Mouse (Mus musculus) brain, embryonic 18.5 days (tissue): ENCODE measurements at regions not wholly inside any gene's neighbourhood (a gene's known extent, or its start where the extent isn't known, plus 50 kb on each side); places are given as distances from the start of the nearest gene placed in this dataset.

Experiments
- DNase-seq: peaks from one replicate; pipeline ENCODE4 v3.0.0-alpha.2; 2012; ENCODE audit warnings: low read depth, low spot score

DNA sequence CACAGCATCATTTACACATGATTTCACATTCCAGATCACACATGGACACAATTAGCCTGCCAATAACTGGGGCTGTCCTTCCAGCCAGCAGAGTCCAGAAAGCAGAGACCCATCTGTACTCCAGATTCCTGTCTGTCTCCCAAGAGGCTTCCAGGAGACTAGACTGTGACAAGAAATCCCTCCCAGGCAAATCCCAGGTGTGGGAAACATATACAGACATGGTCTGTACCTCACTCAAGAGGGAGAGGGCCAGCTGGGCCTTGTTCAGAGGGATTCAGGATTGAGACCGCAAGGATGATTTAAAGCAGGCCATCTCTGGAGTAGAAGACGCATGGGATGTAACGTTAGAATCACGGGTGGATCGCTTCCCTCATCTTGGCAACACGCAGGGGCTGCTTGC lies 182.7 kb upstream of the Prr30 start:
- no peak for DNase-seq

DNA sequence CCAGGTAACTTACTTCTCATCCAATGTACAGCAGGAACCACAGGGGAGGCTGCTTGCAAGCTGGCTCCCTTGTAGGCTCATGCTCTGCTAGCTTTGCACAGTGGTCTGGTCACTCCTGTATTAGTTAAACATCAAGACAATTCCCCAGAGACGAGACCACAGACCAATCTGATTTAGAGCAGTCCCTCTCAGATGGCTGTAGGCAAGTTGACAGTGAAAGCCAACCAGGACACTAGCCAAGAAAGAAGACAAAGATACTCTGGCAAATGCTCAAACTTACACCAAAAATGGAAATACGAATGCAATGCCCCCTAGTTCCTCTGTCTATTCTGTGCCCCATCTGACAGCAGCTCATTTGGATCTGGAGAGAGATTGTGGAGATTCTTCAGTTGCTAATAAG lies 181.8 kb upstream of the Prr30 start:
- DNase-seq = no peak

DNA sequence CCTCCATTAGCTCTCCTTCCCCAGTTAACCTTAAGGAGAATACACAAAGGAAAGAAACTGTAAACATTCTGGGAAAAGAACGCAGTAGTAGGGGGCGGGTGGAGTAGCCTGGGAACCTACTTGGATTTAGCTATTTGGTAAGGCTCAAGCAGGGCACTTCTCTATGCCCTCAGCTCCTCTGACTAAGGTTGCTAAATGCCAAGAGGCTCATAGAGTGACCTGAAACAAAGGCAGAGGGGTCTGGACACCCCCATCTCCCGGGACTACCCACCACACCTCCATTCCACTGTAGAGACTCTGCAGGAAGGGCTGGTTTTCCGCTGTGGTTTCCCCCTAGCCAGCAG lies 179.5 kb upstream of the Prr30 start:
- DNase-seq = no peak

DNA sequence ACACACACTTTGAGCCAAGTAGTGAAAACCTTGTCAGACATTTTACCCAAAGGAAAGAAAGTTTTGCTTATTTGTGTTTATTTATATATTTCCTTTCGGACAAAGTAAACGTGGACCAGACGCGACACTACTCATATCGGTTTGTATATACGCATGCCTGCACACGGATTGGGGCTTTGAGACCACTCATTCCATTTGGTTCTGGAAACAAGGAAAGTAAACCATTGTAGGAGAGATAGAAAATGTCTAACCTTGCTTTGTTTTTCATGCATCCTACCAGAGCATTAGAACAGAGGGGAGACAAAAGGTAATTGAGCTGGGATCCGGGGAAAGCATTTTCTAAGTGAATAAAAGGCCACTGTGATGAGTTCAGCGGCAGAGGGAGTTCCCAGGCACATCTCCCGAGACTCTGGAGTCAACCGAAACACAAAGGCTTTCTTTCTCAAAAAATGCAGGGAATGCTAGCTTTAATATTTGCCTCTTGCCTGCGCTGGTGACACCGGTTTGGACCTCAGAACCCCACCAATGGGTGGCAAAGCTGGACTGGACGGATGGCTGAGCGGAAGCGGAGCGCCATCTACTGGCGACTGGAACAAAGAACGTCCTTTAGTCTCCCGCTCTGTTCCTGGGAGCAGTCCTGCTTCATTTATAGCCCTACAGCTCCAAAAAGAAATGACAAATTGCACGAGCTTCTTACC lies 179.0 kb upstream of the Prr30 start:
- DNase-seq = peak; percentile 54

DNA sequence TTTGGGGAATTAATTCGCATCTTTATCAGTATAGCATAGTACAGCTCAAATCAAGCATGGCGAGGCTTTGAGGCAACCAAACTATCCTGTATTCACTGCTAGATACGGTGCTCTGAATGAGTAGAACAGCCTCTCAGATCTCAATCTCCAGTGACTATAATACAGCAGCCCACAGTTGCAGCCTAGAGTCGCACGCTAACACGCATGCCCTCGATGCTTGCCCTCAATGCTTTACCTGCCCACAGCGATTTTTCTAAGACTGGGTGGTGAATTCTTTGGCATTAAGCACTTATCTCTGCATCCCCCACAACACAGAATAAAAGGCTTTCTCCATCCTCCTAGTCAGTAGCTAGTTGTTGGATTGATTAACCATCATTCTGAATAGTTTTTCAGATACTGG lies 178.4 kb upstream of the Prr30 start:
- no peak for DNase-seq

DNA sequence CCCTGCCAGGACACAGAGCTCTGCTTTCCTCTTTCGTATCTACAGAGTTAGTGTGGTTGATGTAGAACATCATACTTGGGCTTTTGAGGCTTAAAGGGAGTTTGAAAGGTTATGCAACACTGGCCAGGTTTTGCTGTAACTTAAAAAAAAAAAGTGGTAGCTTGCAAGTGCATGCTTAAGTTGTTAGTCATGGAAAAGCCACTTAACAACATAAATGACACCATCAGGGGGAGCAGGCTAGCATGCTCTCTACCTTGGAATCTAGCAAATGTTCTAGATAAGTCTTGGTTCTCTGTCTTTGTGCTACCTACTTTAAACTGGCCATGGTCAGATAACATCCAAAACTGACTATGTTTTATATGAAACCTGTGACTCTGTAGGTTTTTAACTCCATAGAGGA lies 176.6 kb upstream of the Prr30 start:
- DNase-seq = no peak

DNA sequence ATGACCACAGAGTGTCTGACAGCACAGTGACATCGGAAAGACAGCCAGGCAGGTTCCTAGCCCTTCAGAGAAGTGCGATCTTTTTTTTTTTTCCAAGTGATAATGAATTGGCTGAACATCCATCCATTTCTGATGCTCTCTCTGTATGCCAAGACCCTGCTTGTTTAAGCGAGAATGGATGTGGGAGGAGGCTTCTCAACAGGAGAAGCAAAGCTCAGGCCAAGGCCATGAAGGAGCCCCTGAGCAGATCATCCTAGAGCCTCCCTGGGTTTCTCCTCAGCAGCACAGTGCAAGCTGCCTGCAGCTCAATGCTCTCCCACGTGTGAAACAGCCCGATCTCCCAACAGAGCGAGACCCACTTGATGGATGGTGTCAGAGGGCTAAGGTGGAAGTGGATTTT lies 175.7 kb upstream of the Prr30 start:
- DNase-seq = no peak

DNA sequence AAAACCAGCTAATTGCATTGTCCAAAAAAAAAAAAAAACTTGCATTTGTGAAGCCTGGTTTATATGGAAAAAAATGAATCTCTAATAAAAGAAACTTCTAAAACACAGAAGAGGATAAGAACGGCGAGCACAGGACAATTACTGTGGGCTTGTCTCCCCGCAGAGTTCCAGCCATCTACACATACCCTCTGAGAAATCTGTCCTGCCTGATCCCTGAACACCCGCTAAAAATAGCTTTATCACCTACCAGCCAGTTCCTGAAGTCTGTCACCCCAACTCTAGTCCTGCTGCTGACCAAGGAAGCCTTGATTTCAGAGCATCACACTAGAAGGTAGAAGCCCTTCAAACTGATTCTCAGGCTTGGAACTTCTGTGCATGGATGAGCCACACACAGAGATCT lies 173.7 kb upstream of the Prr30 start:
- DNase-seq = no peak

DNA sequence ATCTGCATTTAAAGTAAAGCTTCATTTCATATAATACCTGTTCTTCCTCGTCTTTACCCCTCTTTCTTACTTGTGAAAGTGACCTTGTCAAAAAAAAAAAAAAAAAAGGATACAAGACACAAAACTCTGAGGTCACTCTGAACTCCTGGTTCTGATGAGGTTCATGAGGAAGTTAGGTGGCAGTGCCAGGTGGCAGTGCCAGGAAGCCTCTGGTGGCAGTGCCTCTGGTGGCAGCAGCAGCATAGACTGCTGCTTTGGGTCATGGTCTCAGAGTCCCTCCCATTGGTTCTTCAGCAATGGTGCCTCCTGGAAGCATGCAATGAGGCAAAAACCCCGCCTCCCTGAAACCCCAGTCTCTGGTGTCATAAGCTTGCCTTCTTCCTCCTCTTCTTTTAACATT lies 159.7 kb upstream of the Prr30 start:
- no peak for DNase-seq

DNA sequence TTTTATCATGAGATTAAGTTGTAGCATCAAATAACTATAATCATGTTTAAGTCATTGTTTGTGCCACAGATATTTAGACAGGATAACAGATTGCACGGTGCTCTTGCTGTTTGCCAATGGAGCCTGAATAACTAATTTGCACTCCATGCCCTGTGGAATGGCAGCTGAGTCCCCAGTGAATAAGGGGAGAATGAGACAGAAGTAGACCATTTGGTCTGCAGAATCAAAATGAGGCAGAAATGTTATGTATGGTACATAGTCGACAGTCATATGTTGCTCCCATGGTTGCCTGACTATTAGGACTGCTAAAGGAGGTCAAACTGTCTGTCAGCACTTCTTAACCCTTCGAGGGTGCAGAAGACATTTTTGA lies 152.9 kb upstream of the Prr30 start:
- no peak for DNase-seq

DNA sequence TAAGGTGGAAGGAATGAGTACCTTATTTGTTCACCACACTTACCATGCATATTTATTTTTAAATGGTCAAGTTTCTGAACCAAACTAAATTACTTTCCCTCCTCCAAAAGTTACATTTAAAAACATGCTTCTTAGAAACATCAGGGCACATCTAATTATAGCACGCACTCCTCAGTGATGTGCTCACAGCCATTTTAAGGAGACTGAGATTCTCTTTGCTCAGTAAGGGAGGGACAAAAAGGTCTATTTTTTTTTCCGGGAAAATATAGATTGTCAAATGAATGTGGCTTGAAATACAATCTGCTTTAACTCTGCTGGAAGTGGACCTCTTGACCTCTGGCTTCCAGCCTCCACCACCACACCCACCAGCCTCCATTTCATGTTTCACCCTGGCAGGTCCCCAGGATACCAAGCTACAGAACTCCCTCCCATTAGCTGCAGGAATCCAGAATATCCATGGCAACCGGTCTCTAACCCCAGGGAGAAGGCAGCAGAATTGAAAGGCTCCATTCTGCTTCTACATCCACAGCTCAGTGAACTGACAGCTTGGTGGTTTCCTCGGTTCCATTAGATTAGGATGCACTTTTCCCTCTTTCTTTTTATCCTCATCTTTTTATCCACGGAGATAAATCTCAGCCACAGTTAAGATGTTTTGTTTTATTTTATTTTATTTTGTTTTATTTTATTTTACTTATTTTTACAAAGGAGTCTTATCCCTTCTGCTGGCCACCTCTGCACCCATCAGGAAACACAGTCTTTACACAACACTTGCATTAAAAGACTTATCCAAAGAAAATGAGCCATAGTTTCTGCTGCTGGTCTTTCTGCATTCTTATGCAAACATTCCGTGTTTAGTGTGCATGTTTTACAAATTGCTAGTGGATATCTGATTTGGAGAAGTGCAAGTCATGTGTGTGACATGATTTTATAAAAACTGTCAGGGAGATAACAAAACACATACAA lies 152.2 kb upstream of the Prr30 start:
- peak; percentile 69 for DNase-seq

DNA sequence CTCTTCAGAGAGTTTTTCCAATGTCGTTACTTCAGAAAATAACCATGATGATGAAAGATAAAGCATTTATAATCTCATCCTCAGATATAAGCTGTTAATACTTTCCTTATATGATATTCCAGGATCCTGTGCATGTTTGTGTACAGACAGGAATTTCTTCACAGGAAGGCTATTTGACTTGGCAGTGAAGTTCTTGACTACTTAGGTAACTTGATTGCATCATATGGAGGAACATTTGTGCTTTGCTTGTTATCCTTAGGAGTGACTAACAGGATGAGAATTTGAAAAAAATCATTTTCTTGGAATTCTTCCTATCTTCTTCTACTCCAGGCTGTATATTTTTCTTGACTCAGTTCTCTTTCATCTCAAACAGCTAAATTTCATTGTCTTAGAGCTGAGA lies 140.2 kb upstream of the Prr30 start:
- DNase-seq = no peak

DNA sequence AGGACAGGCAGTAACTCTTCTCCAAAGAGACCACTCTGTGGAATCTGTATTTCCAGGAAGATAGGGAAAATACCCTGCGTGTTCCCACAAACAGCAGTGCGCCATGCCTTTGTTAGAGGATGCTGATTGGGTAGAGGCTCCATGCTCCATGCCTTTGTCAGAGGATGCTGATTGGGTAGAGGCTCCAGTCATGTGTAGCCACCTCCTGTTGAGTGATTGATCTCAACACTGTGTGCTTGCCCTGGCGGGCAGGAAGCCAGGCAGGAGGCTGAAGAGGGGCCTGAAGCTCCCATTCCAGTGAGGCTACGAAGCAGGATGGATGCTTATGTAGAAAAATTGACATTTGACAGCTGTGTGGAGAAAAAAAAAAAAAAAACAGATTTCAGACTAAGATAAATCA lies 131.9 kb upstream of the Prr30 start:
- no peak for DNase-seq

DNA sequence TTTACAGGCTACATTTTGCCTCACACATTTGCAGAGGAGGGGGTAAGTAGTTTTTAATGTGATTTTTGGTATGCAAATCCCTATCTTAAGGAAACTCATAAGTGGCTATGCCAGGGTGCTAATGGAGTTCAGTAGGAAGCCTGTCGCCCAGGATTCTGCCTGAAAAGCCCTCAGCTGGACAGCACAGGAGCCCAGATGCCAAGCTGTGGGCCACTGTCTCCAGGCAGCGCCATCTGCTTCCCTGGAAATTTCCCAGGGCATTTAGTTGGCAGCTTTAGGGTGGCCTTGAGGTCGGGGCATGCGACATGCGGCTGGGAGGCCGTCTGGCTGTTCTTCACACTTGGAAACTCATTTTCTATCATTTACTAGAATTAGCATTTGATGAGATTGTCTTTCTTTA lies 127.3 kb upstream of the Prr30 start:
- DNase-seq = no peak

DNA sequence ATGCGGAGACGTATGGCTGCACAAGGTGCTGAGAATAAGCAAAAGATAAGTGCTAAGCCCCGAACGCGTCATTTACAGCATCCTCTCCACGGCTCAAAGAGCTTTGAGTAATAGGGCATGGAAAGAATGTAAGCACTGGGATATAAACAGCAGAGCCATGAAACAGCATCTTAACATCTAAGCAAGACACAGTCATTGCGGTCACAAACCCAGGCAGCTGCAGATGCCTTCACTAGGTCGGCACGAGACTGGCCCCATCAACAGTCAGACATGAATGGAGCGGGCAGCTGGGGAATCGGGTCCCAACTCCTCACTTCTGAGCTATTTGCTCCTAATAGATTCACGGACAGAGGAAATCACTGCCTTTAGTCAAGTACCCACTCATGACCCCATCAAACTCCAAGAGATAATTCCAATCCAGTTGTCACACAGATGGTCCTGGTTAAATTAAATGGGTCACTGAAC lies 126.4 kb upstream of the Prr30 start:
- no peak for DNase-seq

DNA sequence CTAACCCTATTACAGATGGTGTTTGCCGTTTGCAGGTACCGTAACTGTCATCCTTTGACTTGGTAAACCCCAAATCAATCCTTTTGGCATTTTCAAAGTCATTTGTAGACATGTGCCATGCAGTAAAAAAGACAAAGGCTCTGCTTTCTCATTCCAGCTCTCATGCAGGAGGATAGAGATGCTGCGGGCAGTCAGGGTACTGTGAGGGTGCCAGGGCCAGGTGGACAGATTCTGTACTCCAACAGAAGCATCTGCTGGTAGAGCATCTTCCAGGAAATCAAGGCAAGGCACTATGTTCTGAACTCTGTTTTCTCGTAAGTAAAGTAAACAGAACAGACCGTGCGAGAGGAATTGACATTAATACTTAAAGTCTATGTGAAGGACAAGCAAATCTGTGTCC lies 123.2 kb upstream of the Prr30 start:
- DNase-seq = no peak

DNA sequence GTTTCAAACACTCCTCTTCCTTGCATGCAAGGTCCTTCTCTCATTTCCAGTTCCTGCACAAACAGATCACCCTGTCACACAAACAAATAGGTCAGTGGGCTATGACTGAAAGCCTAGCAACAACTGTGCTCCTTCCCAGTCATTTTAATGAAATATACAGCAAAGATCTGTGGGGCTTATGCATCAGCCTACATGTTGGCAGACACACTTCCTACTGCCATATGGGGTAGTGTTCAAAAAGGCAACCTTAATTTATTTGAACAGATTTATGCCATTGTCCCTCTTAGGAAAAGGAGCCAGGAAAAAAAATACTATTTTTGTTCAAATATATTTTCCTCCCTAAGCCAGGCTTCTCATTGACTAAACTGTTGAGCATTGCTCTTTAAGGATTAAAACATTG lies 107.8 kb upstream of the Prr30 start:
- DNase-seq = no peak

DNA sequence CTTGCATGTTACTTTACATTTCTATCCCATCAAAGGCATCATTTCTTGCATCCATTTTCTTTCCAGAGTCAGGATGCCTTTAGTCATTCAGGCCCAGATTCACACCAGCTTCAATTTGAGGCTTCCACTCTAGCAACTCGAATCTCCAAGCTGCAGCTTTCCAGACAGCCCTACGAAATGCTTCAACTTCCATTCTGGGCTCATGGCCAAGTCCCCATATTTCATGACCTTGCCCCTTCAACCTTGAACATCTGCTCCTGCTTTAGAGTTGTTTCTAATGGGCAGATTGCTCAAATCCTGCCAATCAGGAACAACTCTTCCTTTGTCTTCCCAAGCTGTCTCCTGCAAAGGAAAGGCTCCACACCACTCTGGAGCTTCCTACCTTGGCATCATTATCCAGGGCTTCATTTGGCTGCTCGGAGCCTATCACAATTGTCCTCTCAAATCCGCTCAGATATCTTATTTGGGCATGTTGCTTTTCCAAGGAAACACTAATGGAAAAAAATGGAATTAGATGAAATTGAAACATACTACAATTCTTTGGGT lies 104.4 kb upstream of the Prr30 start:
- no peak for DNase-seq

DNA sequence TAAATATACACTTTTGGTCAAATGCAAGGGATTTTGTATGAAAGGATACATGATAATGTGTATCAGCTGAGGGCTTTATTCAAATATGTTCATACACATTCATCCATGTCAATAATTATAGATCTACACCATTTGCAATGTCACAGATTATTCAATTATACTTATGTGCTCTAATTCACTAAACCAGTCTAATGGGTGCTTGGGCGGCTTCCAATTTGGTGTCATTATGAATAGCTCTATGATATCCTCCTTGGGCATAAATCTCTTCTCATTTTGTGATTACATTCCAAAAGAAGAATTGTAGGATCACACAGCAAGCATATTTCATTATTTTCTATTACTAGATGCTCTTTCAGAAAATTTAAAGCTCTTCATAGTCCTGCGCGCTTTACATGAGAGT lies 97.7 kb upstream of the Prr30 start:
- DNase-seq = no peak

DNA sequence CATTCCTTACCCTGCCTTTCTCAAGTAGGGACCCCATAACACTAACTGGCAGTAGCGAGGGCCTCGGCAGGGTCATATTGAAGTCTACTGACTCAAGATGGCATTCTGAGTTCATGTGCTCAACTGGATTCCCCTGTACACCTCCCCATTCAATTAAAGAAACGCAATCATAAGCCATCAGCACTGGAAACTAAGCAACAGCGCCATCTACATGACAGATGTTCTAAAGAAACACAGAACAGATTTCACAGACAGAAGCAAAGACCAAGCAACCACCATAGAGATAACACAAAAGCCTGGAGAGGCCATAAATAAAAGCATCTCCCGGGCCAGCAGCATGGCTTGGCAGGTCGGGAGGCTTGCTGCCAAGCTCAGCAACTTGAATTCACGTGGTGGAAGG lies 94.6 kb upstream of the Prr30 start:
- DNase-seq = peak; percentile 10

DNA sequence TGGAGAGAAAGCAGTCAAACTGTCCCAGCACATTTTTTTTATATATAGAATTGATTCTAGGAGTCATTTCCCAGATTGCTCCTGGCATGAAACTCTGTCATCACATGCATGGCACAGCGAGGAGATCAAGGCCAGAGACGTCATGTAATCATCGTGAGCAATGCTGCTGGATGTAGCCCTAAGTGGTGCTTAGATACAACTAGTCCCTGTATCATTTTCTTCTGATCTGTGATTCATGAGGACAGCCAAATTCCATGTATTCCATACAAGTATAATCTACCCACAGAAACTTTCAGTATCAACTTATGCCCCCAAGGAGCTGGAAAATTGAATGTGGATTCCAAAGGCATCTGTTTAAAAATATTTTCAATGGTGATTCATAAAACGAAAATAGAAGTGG lies 87.6 kb upstream of the Prr30 start:
- DNase-seq = no peak

DNA sequence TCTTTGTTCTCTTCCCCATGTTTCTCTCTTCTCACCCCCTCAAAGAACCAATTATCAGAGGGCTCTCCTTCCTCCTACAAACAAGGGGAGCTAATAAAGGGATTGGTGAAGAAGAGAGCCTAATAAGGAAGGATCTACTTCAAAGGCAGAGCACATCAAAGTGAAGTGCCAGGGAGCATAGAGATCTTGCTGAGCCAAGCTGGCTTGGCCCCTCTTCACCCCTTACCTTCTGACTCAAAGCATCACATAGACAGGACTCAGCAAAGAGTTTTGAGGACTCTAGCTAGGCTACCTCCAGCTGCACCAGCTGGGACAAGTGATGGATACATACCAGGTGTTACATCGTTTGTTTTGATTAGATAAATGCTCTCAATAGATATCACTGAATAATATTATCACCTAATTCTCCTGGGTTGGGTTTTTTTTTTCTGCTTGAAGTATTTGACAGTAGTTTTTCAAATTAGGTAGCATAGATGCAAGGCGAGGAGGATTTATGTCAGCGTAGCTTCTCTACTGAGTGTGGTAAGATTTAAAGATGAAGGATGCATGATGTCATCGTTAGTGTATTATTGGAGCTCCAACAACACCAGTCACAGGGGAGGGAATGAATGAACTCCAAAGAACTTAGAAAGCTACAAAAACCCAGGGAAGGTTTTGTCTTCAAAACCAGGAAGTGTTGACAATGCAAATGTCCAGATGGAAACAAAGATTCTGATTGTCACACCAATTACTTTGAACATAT lies 69.1 kb upstream of the Prr30 start:
- no peak for DNase-seq
